25 mouse cellular contexts compared by ENCODE assay signal in the genomic region with DNA sequence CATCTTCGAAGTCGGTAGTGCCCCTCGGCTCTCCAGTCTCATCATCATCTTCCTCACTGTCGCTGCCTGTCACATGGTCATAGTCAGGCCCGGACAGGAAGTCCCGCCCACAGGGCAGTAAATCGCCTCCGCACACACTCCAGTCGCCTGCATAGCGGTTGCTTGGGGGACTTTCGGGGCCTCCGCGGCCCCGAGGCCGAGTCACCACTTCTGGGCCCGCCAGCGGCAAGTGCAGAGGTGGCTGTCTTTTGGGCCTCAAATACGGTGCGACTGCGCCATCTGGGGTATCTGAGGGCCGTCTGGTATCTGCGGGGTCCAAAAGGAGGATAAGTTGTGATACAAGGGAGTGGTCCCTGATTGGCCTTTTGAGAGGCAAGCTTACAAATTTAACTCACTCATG. TPM values are rescaled to one million over a fixed set of nuclear protein-coding genes. Genes with fewer than 3 reads are reported as not detected.
"Had no signal": no experiment of that assay in that cellular context is flagged by ENCODE, and none has a peak within 500 bp of the region (broad histone marks: within the 10 kb centered on the region; RNA-seq: fewer than 3 reads in every experiment).

No protein-coding gene starts in this region.

- H3K9me3 ChIP-seq: liver, embryonic 15.5 days; midbrain, embryonic 12.5 days; midbrain, embryonic 15.5 days; neural tube, embryonic 12.5 days; neural tube, embryonic 15.5 days; stomach, embryonic 15.5 days had no signal

- ATAC-seq: midbrain, embryonic 15.5 days had no signal

- H3K4me1 ChIP-seq: liver, embryonic 15.5 days; midbrain, embryonic 12.5 days; midbrain, embryonic 15.5 days; neural tube, embryonic 15.5 days had no signal

- H3K27me3 ChIP-seq: midbrain, embryonic 12.5 days; midbrain, embryonic 15.5 days; neural tube, embryonic 12.5 days; neural tube, embryonic 15.5 days; stomach, embryonic 15.5 days had no signal

- DNase-seq: kidney, adult 2 months; kidney, postnatal 10 days; kidney, postnatal 36 days; layer of hippocampus, postnatal 36 days; lung, adult 2 months; lung, postnatal 14 days; lung, postnatal 4 days; right cerebral cortex, adult 18-20 months; right cerebral cortex, postnatal 14 days; spleen, adult 18-20 months; thymus, adult 2 months; thymus, postnatal 14 days had no signal

- H3K9ac ChIP-seq: liver, embryonic 15.5 days; midbrain, embryonic 12.5 days; midbrain, embryonic 15.5 days; neural tube, embryonic 12.5 days; neural tube, embryonic 15.5 days; stomach, embryonic 15.5 days had no signal

- H3K27ac ChIP-seq: left cerebral cortex, adult 2 months; liver, embryonic 15.5 days; midbrain, embryonic 12.5 days; midbrain, embryonic 15.5 days; neural tube, embryonic 12.5 days; neural tube, embryonic 15.5 days; stomach, embryonic 15.5 days had no signal

- H3K4me3 ChIP-seq: left cerebral cortex, adult 2 months; liver, embryonic 15.5 days; midbrain, embryonic 12.5 days; midbrain, embryonic 15.5 days; neural tube, embryonic 12.5 days; neural tube, embryonic 15.5 days; stomach, embryonic 15.5 days had no signal

- H3K4me2 ChIP-seq: liver, embryonic 15.5 days; midbrain, embryonic 12.5 days; midbrain, embryonic 15.5 days; neural tube, embryonic 12.5 days; neural tube, embryonic 15.5 days; stomach, embryonic 15.5 days had no signal

RNA-seq across cellular contexts. Expression of gene Olfr1357, which starts 32.3 kb away (rescaled TPM):
- polyA plus RNA-seq: kidney, adult 2 months; kidney, embryonic 14.5 days; limb, embryonic 11.5 days; limb, embryonic 14.5 days; liver, adult 2 months; liver, embryonic 15.5 days; lung, adult 2 months; lung, embryonic 16.5 days; midbrain, embryonic 12.5 days; midbrain, embryonic 15.5 days; neural tube, embryonic 12.5 days; neural tube, embryonic 15.5 days; stomach, embryonic 15.5 days; thymus, adult 2 months; urinary bladder, adult 2 months had no signal
